Mouse (Mus musculus): ENCODE data around the gene Ctnnd2. TPM values are rescaled to one million over a fixed set of nuclear protein-coding genes. Genes with fewer than 3 reads are reported as not detected.

The Ctnnd2 gene
- polyA plus RNA-seq, 1 experiment from 2014 or later = 4.3 TPM

GRCm38 (mm10) chr15:30895063-30895462 is 722.7 kb downstream of the Ctnnd2 start:
- no peaks in the 10 kb centered on the region for H3K9me3 ChIP-seq (ENCODE audit: low read length)
- ATAC-seq = no peak
- DNase-seq (ENCODE audit: low spot score) = no peak
- H3K9ac ChIP-seq (replicated peaks; ENCODE audit: low read depth) = no peak overlapping the region
- no peaks in the 10 kb centered on the region for H3K36me3 ChIP-seq (ENCODE audit: insufficient read depth, low read length)
- H3K4me2 ChIP-seq (replicated peaks; ENCODE audit: low read depth, low read length) = no peak overlapping the region
- no peaks in the 10 kb centered on the region for H3K4me1 ChIP-seq (ENCODE audit: insufficient read depth, low read depth, low read length)
- WGBS = 81% methylated on average over 5 of the region's 5 CpGs
- no peak overlapping the region for H3K4me3 ChIP-seq (ENCODE audit: low read depth, low read length)
- no peaks in the 10 kb centered on the region for H3K27me3 ChIP-seq (replicated peaks; ENCODE audit: insufficient read depth, low read length)
- TF ChIP-seq EP300 (IDR thresholded peaks at IDR 0.05) = no peak
- no peak overlapping the region for H3K27ac ChIP-seq (ENCODE audit: low read length)

GRCm38 (mm10) chr15:30897342-30897741 is 724.9 kb downstream of the Ctnnd2 start:
- WGBS = 86% methylated on average over 8 of the region's 8 CpGs
- Histone ChIP-seq H3K9me3 (ENCODE audit: low read length) (no peaks in the 10 kb centered on the region), H3K4me1 (ENCODE audit: insufficient read depth, low read depth, low read length) (no peaks in the 10 kb centered on the region), H3K9ac (replicated peaks; ENCODE audit: low read depth) (no peak overlapping the region), H3K4me3 (ENCODE audit: low read depth, low read length) (no peak overlapping the region), H3K27me3 (replicated peaks; ENCODE audit: insufficient read depth, low read length) (no peaks in the 10 kb centered on the region), H3K27ac (ENCODE audit: low read length) (no peak overlapping the region), H3K4me2 (replicated peaks; ENCODE audit: low read depth, low read length) (no peak overlapping the region), H3K36me3 (ENCODE audit: insufficient read depth, low read length) (no peaks in the 10 kb centered on the region)
- ATAC-seq = no peak
- DNase-seq (ENCODE audit: low spot score) = no peak
- no peak for TF ChIP-seq CTCF (IDR thresholded peaks at IDR 0.05)
- TF ChIP-seq EP300 (IDR thresholded peaks at IDR 0.05) = no peak

DNA sequence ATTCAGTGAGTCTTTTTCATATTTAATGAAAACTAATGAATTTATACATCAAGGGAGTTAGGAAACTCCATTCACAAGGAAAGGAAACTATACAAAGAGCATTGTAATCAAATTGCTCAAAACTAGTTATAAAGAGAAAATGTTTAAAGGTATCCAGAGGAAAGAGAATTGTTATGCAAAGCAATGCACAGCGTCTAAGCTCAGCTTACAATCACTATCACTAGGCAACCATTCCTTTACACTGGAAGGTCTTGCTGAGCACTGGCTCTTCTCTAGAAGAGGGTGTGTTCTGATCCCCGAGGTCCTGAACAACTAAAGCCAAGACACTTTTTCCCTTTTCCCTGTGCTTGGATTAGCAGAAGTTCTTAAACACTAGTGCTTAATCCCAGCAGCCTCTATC is 735.6 kb downstream of the Ctnnd2 start:
- TF ChIP-seq CTCF (IDR thresholded peaks at IDR 0.05) (no peak), EP300 (IDR thresholded peaks at IDR 0.05) (no peak)

GRCm38 (mm10) chr15:30913360-30913759 is 741.0 kb downstream of the Ctnnd2 start:
- 78% methylated on average over 5 of the region's 5 CpGs for WGBS

More for the DNA sequence above, 735.6 kb downstream of the Ctnnd2 start:
- DNase-seq (ENCODE audit: low spot score) (no peak), ATAC-seq (no peak)
- H3K4me3 ChIP-seq (ENCODE audit: low read depth, low read length) = no peak overlapping the region
- H3K9me3 ChIP-seq (ENCODE audit: low read length) = no peaks in the 10 kb centered on the region
- H3K4me1 ChIP-seq (ENCODE audit: insufficient read depth, low read depth, low read length) = no peaks in the 10 kb centered on the region
- H3K36me3 ChIP-seq (ENCODE audit: insufficient read depth, low read length) = no peaks in the 10 kb centered on the region
- no peak overlapping the region for H3K4me2 ChIP-seq (replicated peaks; ENCODE audit: low read depth, low read length)
- no peak overlapping the region for H3K9ac ChIP-seq (replicated peaks; ENCODE audit: low read depth)
- 52% methylated on average over 2 of the region's 2 CpGs for WGBS
- no peaks in the 10 kb centered on the region for H3K27me3 ChIP-seq (replicated peaks; ENCODE audit: insufficient read depth, low read length)
- H3K27ac ChIP-seq (ENCODE audit: low read length) = no peak overlapping the region

DNA sequence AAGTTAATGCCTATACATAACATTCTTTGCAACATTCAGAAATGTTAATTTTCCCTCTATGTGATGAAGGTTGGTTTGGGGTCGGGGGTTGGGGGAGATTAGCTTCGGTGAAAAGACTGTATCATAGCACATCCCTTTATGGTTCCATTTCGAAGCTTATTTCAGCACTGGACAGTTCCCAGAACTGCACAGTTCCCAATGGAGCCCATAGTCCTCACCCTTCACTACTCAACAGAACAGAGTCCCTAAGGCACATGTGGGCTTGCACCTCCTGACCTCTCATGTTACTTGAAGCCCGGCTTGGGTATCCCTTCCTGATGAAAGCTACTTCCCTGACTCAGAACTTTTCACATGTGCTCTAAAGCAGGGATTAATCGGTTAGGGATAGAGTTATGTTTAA is 753.4 kb downstream of the Ctnnd2 start:
- Histone ChIP-seq H3K27me3 (replicated peaks; ENCODE audit: insufficient read depth, low read length) (no peaks in the 10 kb centered on the region), H3K9me3 (ENCODE audit: low read length) (no peaks in the 10 kb centered on the region), H3K4me1 (ENCODE audit: insufficient read depth, low read depth, low read length) (no peaks in the 10 kb centered on the region), H3K9ac (replicated peaks; ENCODE audit: low read depth) (no peak overlapping the region), H3K4me2 (replicated peaks; ENCODE audit: low read depth, low read length) (no peak overlapping the region), H3K4me3 (ENCODE audit: low read depth, low read length) (no peak overlapping the region), H3K36me3 (ENCODE audit: insufficient read depth, low read length) (no peaks in the 10 kb centered on the region), H3K27ac (ENCODE audit: low read length) (no peak overlapping the region)
- no peak for ATAC-seq
- WGBS = 61% methylated on average over 5 of the region's 5 CpGs
- peak; percentile 21 for DNase-seq (ENCODE audit: low spot score)
- TF ChIP-seq EP300 (IDR thresholded peaks at IDR 0.05) (no peak), CTCF (IDR thresholded peaks at IDR 0.05) (no peak)

More at GRCm38 (mm10) chr15:30913360-30913759, 741.0 kb downstream of the Ctnnd2 start:
- TF ChIP-seq CTCF (IDR thresholded peaks at IDR 0.05) = no peak
- TF ChIP-seq EP300 (IDR thresholded peaks at IDR 0.05) = no peak
- ATAC-seq (no peak), DNase-seq (ENCODE audit: low spot score) (peak; percentile 22)
- no peak overlapping the region for H3K4me3 ChIP-seq (ENCODE audit: low read depth, low read length)
- H3K4me1 ChIP-seq (ENCODE audit: insufficient read depth, low read depth, low read length) = no peaks in the 10 kb centered on the region
- no peaks in the 10 kb centered on the region for H3K9me3 ChIP-seq (ENCODE audit: low read length)
- no peak overlapping the region for H3K9ac ChIP-seq (replicated peaks; ENCODE audit: low read depth)
- H3K4me2 ChIP-seq (replicated peaks; ENCODE audit: low read depth, low read length) = no peak overlapping the region
- H3K36me3 ChIP-seq (ENCODE audit: insufficient read depth, low read length) = no peaks in the 10 kb centered on the region
- no peaks in the 10 kb centered on the region for H3K27me3 ChIP-seq (replicated peaks; ENCODE audit: insufficient read depth, low read length)
- H3K27ac ChIP-seq (ENCODE audit: low read length) = no peak overlapping the region

DNA sequence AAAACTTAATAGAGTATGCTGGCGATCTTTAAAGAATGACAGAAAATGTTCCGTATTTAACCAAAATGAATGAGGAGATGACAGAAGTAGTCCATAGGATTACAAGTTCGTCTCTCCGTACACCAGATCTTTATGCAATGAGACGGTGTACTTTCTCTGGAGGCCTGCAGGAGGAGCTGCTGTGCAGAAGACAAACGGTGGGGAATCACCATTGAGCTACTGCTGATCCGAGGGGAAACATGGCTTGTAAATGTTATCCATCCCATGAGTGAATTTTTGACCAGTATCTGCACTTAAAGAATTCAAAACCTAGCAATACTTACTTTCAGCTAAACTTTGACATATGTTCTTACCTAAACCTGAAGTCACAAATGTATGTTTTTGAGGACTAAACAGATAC is 755.2 kb downstream of the Ctnnd2 start:
- 37% methylated on average over 7 of the region's 7 CpGs for WGBS
- H3K36me3 ChIP-seq (ENCODE audit: insufficient read depth, low read length) = no peaks in the 10 kb centered on the region
- no peak overlapping the region for H3K4me2 ChIP-seq (replicated peaks; ENCODE audit: low read depth, low read length)
- TF ChIP-seq CTCF (IDR thresholded peaks at IDR 0.05) = peak; percentile 83
- no peak for TF ChIP-seq EP300 (IDR thresholded peaks at IDR 0.05)
- H3K27me3 ChIP-seq (replicated peaks; ENCODE audit: insufficient read depth, low read length) = no peaks in the 10 kb centered on the region
- H3K4me3 ChIP-seq (ENCODE audit: low read depth, low read length) = no peak overlapping the region
- ATAC-seq = no peak
- peak; percentile 21 for DNase-seq (ENCODE audit: low spot score)
- no peaks in the 10 kb centered on the region for H3K4me1 ChIP-seq (ENCODE audit: insufficient read depth, low read depth, low read length)
- no peaks in the 10 kb centered on the region for H3K9me3 ChIP-seq (ENCODE audit: low read length)
- H3K9ac ChIP-seq (replicated peaks; ENCODE audit: low read depth) = no peak overlapping the region
- H3K27ac ChIP-seq (ENCODE audit: low read length) = no peak overlapping the region

DNA sequence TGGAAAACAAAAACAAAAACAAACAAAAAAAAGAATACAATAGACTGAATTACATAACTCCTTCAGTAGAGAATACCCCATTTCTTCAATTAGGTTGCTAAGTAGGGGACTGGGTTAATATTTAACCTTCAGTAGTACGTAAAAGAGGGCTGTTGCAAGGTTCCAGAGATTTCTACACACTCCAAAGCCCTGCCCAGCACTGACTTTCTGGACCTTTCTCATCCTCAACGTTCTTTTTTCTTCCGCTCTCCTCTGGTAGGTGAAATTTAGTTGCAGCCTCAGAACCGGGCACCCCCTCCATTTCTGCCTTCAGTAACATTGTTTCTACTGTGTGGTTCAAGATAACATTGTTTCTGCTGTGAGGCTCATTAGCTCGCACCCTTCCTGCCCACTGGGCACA is 759.5 kb downstream of the Ctnnd2 start:
- peak; percentile 58 for DNase-seq (ENCODE audit: low spot score)

More for the DNA sequence above, 759.5 kb downstream of the Ctnnd2 start:
- WGBS = 59% methylated on average over 5 of the region's 5 CpGs
- H3K4me2 ChIP-seq (replicated peaks; ENCODE audit: low read depth, low read length) = no peak overlapping the region
- H3K36me3 ChIP-seq (ENCODE audit: insufficient read depth, low read length) = no peaks in the 10 kb centered on the region
- H3K4me3 ChIP-seq (ENCODE audit: low read depth, low read length) = no peak overlapping the region
- peak; percentile 77 for ATAC-seq
- no peaks in the 10 kb centered on the region for H3K9me3 ChIP-seq (ENCODE audit: low read length)
- no peak overlapping the region for H3K27ac ChIP-seq (ENCODE audit: low read length)
- H3K9ac ChIP-seq (replicated peaks; ENCODE audit: low read depth) = no peak overlapping the region
- H3K27me3 ChIP-seq (replicated peaks; ENCODE audit: insufficient read depth, low read length) = no peaks in the 10 kb centered on the region
- TF ChIP-seq CTCF (IDR thresholded peaks at IDR 0.05) (no peak), EP300 (IDR thresholded peaks at IDR 0.05) (no peak)
- H3K4me1 ChIP-seq (ENCODE audit: insufficient read depth, low read depth, low read length) = no peaks in the 10 kb centered on the region

Data from lung, postnatal 0 days (tissue).